Mouse (Mus musculus): Measurements from ENCODE around the gene Pskh1. TPM values are rescaled to one million over a fixed set of nuclear protein-coding genes. Genes with fewer than 3 reads are reported as not detected.

Pskh1 gene
- polyA plus RNA-seq, 1 experiment from 2014 or later: 12.5 TPM

GRCm38 (mm10) chr8:105919390-105919789 lies 19.1 kb downstream of the Pskh1 start:
- Histone ChIP-seq H3K36me3 (ENCODE audit: control insufficient read depth, insufficient read depth) (peaks cover 8% of the 10 kb centered on the region), H3K4me3 (ENCODE audit: low read depth, low read length) (no peak overlapping the region), H3K27me3 (replicated peaks; ENCODE audit: control insufficient read depth, insufficient read depth, low read length) (no peaks in the 10 kb centered on the region), H3K4me1 (replicated peaks; ENCODE audit: control insufficient read depth, insufficient read depth, low read length) (no peaks in the 10 kb centered on the region), H3K9me3 (ENCODE audit: control insufficient read depth) (no peaks in the 10 kb centered on the region), H3K9ac (ENCODE audit: low read depth, low read length) (no peak overlapping the region), H3K4me2 (replicated peaks; ENCODE audit: low read depth) (no peak overlapping the region), H3K27ac (ENCODE audit: low read depth, low read length) (no peak overlapping the region)
- no peak for TF ChIP-seq CTCF (IDR thresholded peaks at IDR 0.05; ENCODE audit: low read depth)
- ATAC-seq: no peak
- WGBS: 85% methylated on average over 3 of the region's 3 CpGs

GRCm38 (mm10) chr8:105925123-105925522 lies 24.9 kb downstream of the Pskh1 start:
- no peak overlapping the region for H3K9ac ChIP-seq (ENCODE audit: low read depth, low read length)
- no peak for ATAC-seq
- no peak for TF ChIP-seq CTCF (IDR thresholded peaks at IDR 0.05; ENCODE audit: low read depth)
- no peak overlapping the region for H3K27ac ChIP-seq (ENCODE audit: low read depth, low read length)
- H3K9me3 ChIP-seq (ENCODE audit: control insufficient read depth): no peaks in the 10 kb centered on the region
- H3K4me2 ChIP-seq (replicated peaks; ENCODE audit: low read depth): no peak overlapping the region
- peaks cover 14% of the 10 kb centered on the region for H3K36me3 ChIP-seq (ENCODE audit: control insufficient read depth, insufficient read depth)
- 79% methylated on average over 3 of the region's 3 CpGs for WGBS
- H3K4me3 ChIP-seq (ENCODE audit: low read depth, low read length): no peak overlapping the region
- no peaks in the 10 kb centered on the region for H3K4me1 ChIP-seq (replicated peaks; ENCODE audit: control insufficient read depth, insufficient read depth, low read length)
- H3K27me3 ChIP-seq (replicated peaks; ENCODE audit: control insufficient read depth, insufficient read depth, low read length): no peaks in the 10 kb centered on the region

- WGBS: 20% methylated on average over 8 of the region's 8 CpGs
- H3K27ac ChIP-seq (ENCODE audit: low read depth, low read length): no peak overlapping the region
- no peak overlapping the region for H3K4me3 ChIP-seq (ENCODE audit: low read depth, low read length)
- H3K27me3 ChIP-seq (replicated peaks; ENCODE audit: control insufficient read depth, insufficient read depth, low read length): no peaks in the 10 kb centered on the region
- H3K4me2 ChIP-seq (replicated peaks; ENCODE audit: low read depth): no peak overlapping the region
- H3K9me3 ChIP-seq (ENCODE audit: control insufficient read depth): no peaks in the 10 kb centered on the region
- H3K4me1 ChIP-seq (replicated peaks; ENCODE audit: control insufficient read depth, insufficient read depth, low read length): no peaks in the 10 kb centered on the region
- peak; percentile 96 for TF ChIP-seq CTCF (IDR thresholded peaks at IDR 0.05; ENCODE audit: low read depth)
- peak; percentile 52 for ATAC-seq
- H3K9ac ChIP-seq (ENCODE audit: low read depth, low read length): no peak overlapping the region
- H3K36me3 ChIP-seq (ENCODE audit: control insufficient read depth, insufficient read depth): peaks cover 42% of the 10 kb centered on the region; the same call in 1 of the 2 replicates
These were observed 30.4 kb downstream of the Pskh1 start for GRCm38 (mm10) chr8:105930602-105931001.

- Histone ChIP-seq H3K9ac (ENCODE audit: low read depth, low read length) (no peak overlapping the region), H3K4me2 (replicated peaks; ENCODE audit: low read depth) (no peak overlapping the region), H3K36me3 (ENCODE audit: control insufficient read depth, insufficient read depth) (peaks cover 49% of the 10 kb centered on the region; the same call in 1 of the 2 replicates), H3K4me3 (ENCODE audit: low read depth, low read length) (no peak overlapping the region), H3K4me1 (replicated peaks; ENCODE audit: control insufficient read depth, insufficient read depth, low read length) (no peaks in the 10 kb centered on the region), H3K27me3 (replicated peaks; ENCODE audit: control insufficient read depth, insufficient read depth, low read length) (no peaks in the 10 kb centered on the region), H3K9me3 (ENCODE audit: control insufficient read depth) (no peaks in the 10 kb centered on the region), H3K27ac (ENCODE audit: low read depth, low read length) (no peak overlapping the region)
- 94% methylated on average over 3 of the region's 3 CpGs for WGBS
- ATAC-seq: no peak
- TF ChIP-seq CTCF (IDR thresholded peaks at IDR 0.05; ENCODE audit: low read depth): no peak
These were observed 31.0 kb downstream of the Pskh1 start for GRCm38 (mm10) chr8:105931271-105931670.

- WGBS: 91% methylated on average over 11 of the region's 11 CpGs
- Histone ChIP-seq H3K9ac (ENCODE audit: low read depth, low read length) (no peak overlapping the region), H3K4me1 (replicated peaks; ENCODE audit: control insufficient read depth, insufficient read depth, low read length) (no peaks in the 10 kb centered on the region), H3K9me3 (ENCODE audit: control insufficient read depth) (no peaks in the 10 kb centered on the region), H3K27me3 (replicated peaks; ENCODE audit: control insufficient read depth, insufficient read depth, low read length) (no peaks in the 10 kb centered on the region), H3K27ac (ENCODE audit: low read depth, low read length) (no peak overlapping the region), H3K4me3 (ENCODE audit: low read depth, low read length) (no peak overlapping the region), H3K36me3 (ENCODE audit: control insufficient read depth, insufficient read depth) (peaks cover 49% of the 10 kb centered on the region; the same call in 1 of the 2 replicates), H3K4me2 (replicated peaks; ENCODE audit: low read depth) (no peak overlapping the region)
- ATAC-seq: no peak
- TF ChIP-seq CTCF (IDR thresholded peaks at IDR 0.05; ENCODE audit: low read depth): no peak
These were observed 32.3 kb downstream of the Pskh1 start for GRCm38 (mm10) chr8:105932525-105932924.

GRCm38 (mm10) chr8:105933762-105934161 lies 33.5 kb downstream of the Pskh1 start, which contains the start of gene Ctrl:
TSS of gene Ctrl (minus strand) at chr8:105933862.
- no peak for ATAC-seq
- H3K4me2 ChIP-seq (replicated peaks; ENCODE audit: low read depth): no peak within 1 kb of the TSS
- H3K27ac ChIP-seq (ENCODE audit: low read depth, low read length): no peak within 1 kb of the TSS
- no peak for TF ChIP-seq CTCF (IDR thresholded peaks at IDR 0.05; ENCODE audit: low read depth)
- no peak within 1 kb of the TSS for H3K4me3 ChIP-seq (ENCODE audit: low read depth, low read length)
- WGBS: 95% methylated on average over 2 of the region's 2 CpGs
- H3K27me3 ChIP-seq (replicated peaks; ENCODE audit: control insufficient read depth, insufficient read depth, low read length): no peaks in the 10 kb centered on the region
- no peaks in the 10 kb centered on the region for H3K4me1 ChIP-seq (replicated peaks; ENCODE audit: control insufficient read depth, insufficient read depth, low read length)
- H3K36me3 ChIP-seq (ENCODE audit: control insufficient read depth, insufficient read depth): peaks cover 49% of the 10 kb centered on the region; the same call in 1 of the 2 replicates
- H3K9me3 ChIP-seq (ENCODE audit: control insufficient read depth): no peaks in the 10 kb centered on the region
- no peak within 1 kb of the TSS for H3K9ac ChIP-seq (ENCODE audit: low read depth, low read length)

- no peak for ATAC-seq
- Histone ChIP-seq H3K27me3 (replicated peaks; ENCODE audit: control insufficient read depth, insufficient read depth, low read length) (no peaks in the 10 kb centered on the region), H3K36me3 (ENCODE audit: control insufficient read depth, insufficient read depth) (peaks cover 40% of the 10 kb centered on the region; the same call in 1 of the 2 replicates), H3K9me3 (ENCODE audit: control insufficient read depth) (no peaks in the 10 kb centered on the region), H3K9ac (ENCODE audit: low read depth, low read length) (no peak overlapping the region), H3K4me1 (replicated peaks; ENCODE audit: control insufficient read depth, insufficient read depth, low read length) (no peaks in the 10 kb centered on the region), H3K4me2 (replicated peaks; ENCODE audit: low read depth) (no peak overlapping the region), H3K4me3 (ENCODE audit: low read depth, low read length) (no peak overlapping the region), H3K27ac (ENCODE audit: low read depth, low read length) (no peak overlapping the region)
- WGBS: 80% methylated on average over 6 of the region's 6 CpGs
- TF ChIP-seq CTCF (IDR thresholded peaks at IDR 0.05; ENCODE audit: low read depth): no peak
These were observed 34.9 kb downstream of the Pskh1 start for GRCm38 (mm10) chr8:105935105-105935504.
